Mouse (Mus musculus) layer of hippocampus, adult 9-10 months (tissue): ENCODE data around the gene Abca9.

ENCODE experiments used
- DNase-seq: peaks from one replicate; pipeline ENCODE4 v3.0.0; 2022; ENCODE audit warnings: low spot score

The Abca9 gene

GRCm38 (mm10) chr11:110061032-110061431, 107.0 kb downstream of the Abca9 start:
- DNase-seq = no peak

GRCm38 (mm10) chr11:110060127-110060526, 107.9 kb downstream of the Abca9 start:
- DNase-seq = no peak

- no peak for DNase-seq
These were observed 114.3 kb downstream of the Abca9 start for GRCm38 (mm10) chr11:110053681-110054080.
